Mouse (Mus musculus): ENCODE results near the gene Exosc10.
A peak's percentile ranks its signal among the peaks of the same experiment; 100 is the strongest.

DNA sequence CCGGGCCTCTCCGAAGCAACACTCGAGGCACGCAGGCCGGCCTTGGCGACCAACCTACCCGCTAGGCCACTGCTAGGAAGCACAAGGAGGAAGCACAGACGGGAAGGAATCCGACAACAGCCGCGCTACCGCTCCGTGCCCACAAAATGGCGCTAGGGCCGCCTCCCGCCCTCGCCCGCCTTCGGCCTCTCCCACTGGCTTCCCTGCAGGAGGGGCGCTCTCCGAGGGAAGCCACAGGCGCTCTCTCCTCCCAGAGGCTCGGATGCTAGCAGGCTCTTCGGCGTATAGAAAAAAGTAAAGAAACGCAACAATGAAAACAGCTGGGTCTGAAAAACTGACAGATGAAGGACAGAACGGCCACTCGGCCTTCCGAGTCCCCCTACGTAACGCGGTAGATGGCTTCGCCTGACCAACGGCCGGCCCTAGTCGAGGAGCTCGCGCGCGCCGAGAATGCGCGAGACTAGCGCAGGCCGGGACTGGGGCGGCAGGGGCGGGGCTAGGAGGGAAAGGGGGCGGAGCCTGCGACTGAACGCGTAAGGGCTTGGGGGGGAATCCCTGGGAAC is 68.5 kb downstream of the Exosc10 start, which contains the start of gene Tardbp:
- TF ChIP-seq CTCF (IDR thresholded peaks at IDR 0.05): peak; percentile 37; the same call in 1 of the 2 replicates
- TF ChIP-seq EP300 (IDR thresholded peaks at IDR 0.05): peak; percentile 50; the same call in 1 of the 2 replicates

Data from lung, postnatal 0 days (tissue).